Mouse (Mus musculus): ENCODE results near the gene Nr1h2.

The Nr1h2 gene

GRCm38 (mm10) chr7:44585606-44586005 lies 31.9 kb upstream of the Nr1h2 start:
- DNase-seq (ENCODE audit: low spot score in 2 of 2), result no peak

- no peak for DNase-seq (ENCODE audit: low spot score in 2 of 2)
Observed at GRCm38 (mm10) chr7:44584921-44585320, 31.2 kb upstream of the Nr1h2 start.

DNA sequence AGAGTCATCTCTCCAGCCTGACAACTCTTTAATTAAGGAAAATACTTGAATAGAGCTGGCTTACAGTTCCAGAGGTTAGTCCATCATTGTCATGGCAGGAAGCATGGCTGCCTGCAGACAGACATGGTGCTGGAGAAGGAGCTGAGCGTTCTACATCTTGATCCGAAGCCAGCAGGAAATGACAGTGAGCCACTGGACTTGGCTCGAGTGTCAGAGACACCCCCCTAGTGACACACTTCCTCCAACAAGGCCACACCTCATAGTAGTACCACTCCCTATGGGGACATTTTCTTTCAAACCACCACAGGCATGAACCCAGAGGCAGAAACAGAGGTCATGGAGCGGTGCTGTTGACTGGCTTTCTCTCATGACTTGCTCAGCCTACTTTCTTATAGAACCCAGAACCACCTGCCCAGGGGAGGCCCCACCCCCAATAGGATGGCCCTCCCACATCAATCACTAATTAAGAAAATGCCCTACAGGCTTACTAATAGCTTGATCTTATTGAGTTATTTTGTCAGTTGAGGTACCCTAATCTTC lies 30.6 kb upstream of the Nr1h2 start:
- no peak for DNase-seq (ENCODE audit: low spot score in 2 of 2)

DNA sequence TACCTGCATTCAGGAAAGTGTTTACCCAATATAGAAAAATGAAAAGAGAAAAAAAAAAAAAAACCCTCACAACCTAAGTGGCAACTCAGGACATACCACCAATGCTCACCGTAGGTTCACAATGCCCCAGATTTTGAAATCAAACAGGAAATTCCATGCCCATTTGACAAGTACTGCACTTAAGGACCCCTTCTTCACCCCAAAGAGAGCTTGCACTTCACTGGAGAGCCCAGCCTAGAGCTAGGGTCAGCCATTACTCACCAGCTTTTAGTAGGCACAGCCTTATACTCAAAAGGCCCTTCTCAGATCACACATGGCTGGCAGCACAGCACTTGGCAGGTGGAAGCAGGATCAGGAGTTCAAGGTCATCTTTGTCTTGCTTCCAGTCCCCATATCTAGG lies 29.4 kb upstream of the Nr1h2 start:
- no peak for DNase-seq (ENCODE audit: low spot score in 2 of 2)

DNA sequence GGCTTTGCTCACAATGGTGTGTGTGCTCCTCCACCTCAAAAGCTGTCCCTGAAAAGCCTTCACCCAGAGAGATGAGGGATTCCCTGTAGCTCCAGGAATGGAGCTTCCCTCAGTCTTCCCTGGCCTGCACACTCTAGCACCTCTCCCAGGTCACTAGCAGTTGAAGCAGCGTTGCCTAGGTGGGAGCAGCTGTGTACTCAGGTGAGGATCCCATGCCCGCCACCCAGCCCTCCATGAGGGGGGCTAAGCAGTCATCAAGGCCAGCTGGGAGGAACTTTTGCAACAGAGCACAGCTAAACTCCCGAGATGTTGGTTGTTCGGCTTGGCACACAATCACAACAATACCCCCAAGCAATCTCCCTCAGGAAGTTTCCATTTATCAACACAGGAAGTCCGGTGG lies 29.0 kb upstream of the Nr1h2 start:
- DNase-seq (ENCODE audit: low spot score in 2 of 2), result no peak

- DNase-seq (ENCODE audit: low spot score in 2 of 2), result no peak
Observed at GRCm38 (mm10) chr7:44581637-44582036, 27.9 kb upstream of the Nr1h2 start.

DNA sequence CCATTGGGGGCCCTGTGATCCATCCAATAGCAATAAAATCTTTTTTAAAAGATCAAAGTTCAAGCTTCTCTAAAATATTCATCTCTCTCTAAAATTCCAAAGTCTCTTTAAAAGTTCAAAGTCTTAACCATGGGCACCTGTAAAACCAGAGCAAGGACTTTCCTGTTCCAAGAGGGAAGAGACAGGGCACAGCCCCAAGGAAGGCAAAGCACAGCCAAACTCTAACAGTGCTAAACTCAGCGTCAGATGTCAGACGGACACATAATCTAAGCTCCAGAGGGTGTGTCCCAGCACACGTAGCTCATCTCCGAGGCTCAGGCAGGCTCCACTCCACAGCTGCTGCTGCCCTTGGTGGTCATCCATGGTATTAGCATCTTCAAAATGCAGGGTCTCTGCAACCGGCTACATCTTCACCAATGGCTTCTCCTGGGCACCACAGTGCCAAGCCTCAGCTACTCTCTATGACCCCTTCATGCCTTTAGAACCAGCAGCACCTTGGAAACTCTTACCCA lies 22.6 kb upstream of the Nr1h2 start:
- DNase-seq (ENCODE audit: low spot score in 2 of 2), result no peak

DNA sequence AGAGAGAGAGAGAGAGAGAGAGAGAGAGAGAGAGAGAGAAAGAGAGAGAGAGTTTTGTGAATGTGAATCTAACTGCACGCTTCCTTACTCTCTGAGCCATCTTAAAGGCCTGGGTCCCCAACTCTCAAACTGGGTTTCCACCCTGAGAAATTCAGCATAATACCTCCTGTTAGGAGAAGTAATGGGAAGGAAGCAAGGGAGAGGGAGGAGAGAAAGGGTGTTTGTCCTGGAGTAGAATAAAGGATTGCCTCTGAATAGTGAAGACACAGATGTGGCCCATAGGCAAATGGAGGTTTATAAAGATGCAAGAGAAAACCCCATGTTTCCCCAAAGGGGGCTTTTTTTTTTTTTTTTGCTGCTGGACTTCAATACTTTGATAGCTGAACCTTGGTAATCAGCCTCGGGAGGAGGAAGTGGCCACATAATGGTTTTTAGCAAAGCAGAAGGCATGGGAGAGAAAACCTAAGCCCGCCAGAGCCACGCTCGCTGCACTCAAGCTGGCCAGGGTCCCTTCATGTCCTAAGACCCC lies 19.3 kb upstream of the Nr1h2 start:
- DNase-seq (ENCODE audit: low spot score in 2 of 2), result no peak

DNA sequence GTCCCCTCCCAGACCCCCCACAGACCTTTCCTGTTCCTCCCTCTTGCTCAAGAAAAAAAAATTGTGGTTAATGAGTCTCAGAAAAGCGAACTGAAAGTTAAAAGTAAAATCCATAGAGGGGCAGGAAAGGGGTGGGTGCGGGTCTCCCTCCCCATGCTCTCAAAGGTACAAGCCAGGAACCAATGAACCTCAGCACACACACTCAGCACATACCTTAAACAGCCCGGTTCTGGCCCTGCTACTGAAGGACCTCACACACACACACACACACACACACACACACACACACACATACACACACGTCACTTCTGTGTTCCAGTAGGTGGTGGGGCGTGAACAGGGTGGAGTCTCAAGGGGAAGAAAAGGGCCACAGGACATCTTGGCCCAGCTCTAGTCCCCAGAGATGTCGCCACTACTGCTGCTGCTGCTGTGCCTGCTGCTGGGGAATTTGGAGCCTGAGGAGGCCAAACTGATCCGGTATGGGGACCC lies 18.5 kb upstream of the Nr1h2 start, which contains the start of gene Napsa:
TSS of gene Napsa (plus strand) at position 168 of the 489 bp plus-strand sequence.
- DNase-seq (ENCODE audit: low spot score in 2 of 2), result no peak

DNA sequence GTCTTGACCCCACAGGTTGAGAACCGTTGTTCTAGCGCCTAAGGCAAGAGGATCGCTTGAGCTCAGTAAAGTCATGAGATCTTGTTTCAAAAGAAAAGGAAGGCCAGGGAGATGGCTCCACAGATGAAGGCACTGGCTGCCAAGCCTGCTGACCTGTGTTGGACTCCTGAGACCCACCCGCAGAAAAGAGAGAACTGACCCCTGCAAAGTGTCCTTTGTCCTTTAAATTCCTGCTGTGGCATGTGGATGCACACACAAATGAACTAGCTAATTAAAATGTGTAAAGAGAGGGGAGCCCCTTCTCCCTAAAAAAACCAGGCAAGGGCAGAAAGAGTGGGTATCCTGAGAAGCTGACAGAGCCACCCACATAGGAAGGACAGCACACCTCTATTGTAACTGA lies 18.1 kb upstream of the Nr1h2 start:
- DNase-seq (ENCODE audit: low spot score in 2 of 2), result no peak

GRCm38 (mm10) chr7:44570989-44571388 lies 17.2 kb upstream of the Nr1h2 start:
- no peak for DNase-seq (ENCODE audit: low spot score in 2 of 2)

GRCm38 (mm10) chr7:44568803-44569202 lies 15.1 kb upstream of the Nr1h2 start:
- DNase-seq (ENCODE audit: low spot score in 2 of 2), result no peak

DNA sequence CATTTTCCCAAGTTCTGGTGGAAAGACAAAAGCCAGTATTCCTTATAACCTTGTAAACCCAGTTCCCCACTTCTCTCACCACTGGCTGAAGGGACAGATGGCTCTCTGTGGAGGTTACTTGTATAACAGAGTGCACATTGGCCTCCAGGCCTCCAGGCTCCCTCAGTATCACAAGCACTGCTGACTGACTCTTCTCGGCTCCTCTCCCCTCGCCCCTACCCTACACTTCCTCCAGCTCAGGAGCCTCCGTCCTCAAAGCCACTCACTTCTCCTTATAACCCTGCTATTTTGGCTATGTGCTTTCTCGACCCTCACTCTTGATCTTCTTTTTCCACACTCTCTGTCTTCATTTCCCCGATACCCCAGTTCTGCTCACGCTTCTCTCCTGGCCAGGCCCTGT lies 11.7 kb upstream of the Nr1h2 start:
- DNase-seq (ENCODE audit: low spot score in 2 of 2), result no peak

GRCm38 (mm10) chr7:44564486-44564885 lies 10.7 kb upstream of the Nr1h2 start:
- DNase-seq (ENCODE audit: low spot score in 2 of 2), result no peak

DNA sequence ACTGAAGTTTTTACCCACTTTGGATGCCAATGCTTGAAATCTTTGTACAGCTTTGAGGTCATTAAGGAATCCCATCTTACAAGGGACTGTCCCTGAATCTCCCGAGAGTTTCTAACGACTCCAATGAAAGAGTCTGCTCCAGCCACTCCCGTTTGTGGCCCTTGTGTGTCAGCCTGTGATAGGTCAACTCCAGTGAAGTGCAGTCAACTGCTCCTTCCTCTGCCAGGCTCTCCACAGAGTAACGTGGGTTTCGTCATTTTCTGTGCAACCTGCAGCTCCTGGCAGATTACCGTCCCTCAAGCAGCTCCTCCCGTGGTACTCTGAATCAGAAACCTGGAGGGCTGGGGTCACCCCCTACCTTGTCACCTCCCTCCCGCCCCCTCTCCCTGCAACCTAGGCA lies 9.5 kb upstream of the Nr1h2 start:
- no peak for DNase-seq (ENCODE audit: low spot score in 2 of 2)

GRCm38 (mm10) chr7:44560435-44561400 lies 7.0 kb upstream of the Nr1h2 start:
- peak; percentile 76 to 85 for DNase-seq (ENCODE audit: low spot score in 2 of 2)

- no peak for DNase-seq (ENCODE audit: low spot score in 2 of 2)
Observed at GRCm38 (mm10) chr7:44557629-44558028, 3.9 kb upstream of the Nr1h2 start.

DNA sequence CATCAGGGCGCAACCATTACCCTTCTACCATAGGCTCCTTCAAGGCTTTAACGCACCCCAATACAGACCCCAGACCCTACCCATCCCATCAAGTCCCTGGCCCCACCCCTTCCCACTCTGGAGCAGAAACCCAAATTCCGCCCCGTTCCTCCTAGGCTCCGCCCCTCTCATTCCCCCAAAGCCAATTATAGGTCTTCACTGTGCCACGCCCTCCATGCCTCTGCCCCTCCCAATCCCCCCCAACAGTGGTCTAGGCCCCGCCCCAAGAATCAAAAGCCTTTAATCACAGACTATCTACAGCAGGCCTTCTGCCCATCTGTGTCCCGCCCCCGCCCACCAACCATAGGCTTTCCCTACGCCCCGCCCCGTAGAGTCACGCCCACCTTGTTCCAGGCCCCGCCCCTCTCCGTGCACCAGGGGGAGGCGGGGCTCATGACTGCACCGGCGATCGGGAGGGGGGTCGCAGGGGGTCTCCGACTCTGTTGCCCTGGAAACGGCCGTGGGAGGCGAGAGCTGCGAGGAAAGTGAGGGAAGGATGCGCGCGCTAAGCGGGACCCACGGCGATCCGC lies 471 bp downstream of the Nr1h2 start:
- peak in 1 of 2 experiments; percentile 20 for DNase-seq (ENCODE audit: low spot score in 2 of 2)

GRCm38 (mm10) chr7:44552141-44552908 lies 1.4 kb downstream of the Nr1h2 start:
- DNase-seq (ENCODE audit: low spot score in 2 of 2), result no peak

GRCm38 (mm10) chr7:44551731-44552130 lies 2.0 kb downstream of the Nr1h2 start:
- no peak for DNase-seq (ENCODE audit: low spot score in 2 of 2)

DNA sequence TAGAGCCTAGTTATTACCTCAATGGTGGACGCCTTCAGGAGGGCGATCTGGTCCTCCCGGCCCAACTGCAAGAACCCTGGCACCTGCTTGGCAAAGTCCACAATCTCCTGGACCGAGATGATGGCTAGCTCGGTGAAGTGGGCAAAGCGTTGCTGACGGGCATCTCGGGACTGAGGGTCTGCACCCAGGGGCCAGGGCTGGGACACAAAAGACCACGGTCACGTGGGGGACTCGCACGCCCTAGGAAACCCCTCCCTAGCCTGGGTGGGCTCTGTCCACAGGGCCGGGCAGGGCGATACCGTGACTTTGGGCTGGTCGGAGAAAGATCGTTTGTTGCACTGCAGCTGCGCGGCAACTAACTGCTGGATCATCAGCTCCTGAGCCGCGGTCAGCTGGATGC lies 2.5 kb downstream of the Nr1h2 start:
- DNase-seq (ENCODE audit: low spot score in 2 of 2), result no peak

DNA sequence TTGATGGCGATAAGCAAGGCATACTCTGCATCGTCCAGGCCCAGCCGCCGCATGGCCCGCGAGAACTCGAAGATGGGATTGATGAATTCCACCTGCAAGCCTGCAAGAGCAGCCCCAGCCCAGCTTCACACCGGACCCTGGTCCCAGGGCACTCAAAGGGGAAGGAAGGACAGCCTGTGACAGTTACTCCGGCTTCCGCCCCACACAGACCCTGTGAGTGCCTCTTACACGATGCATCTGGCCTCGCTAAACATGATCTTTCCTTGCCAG lies 3.4 kb downstream of the Nr1h2 start:
- no peak for DNase-seq (ENCODE audit: low spot score in 2 of 2)

Data from frontal cortex, postnatal 36 days (tissue).